Comparison of ENCODE assay signal across 7 mouse cellular contexts in genomic region chr15:77003868-77004215, GRCm38 (mm10). TPM values are rescaled to one million over a fixed set of nuclear protein-coding genes. Genes with fewer than 3 reads are reported as not detected.
DNase-seq lines count a peak whose midpoint lies in the region; ATAC-seq and TF ChIP-seq lines count a peak whose summit lies in the region.

No protein-coding gene starts in this region.

- 22% methylated on average over 3 of the region's 3 CpGs for WGBS in bone marrow, adult 2 months
- 23% methylated on average over 3 of the region's 3 CpGs for WGBS in forebrain, embryonic 14.5 days
- WGBS in intestine, embryonic 15.5 days = 10% methylated on average over 3 of the region's 3 CpGs
- 6% methylated on average over 3 of the region's 3 CpGs for WGBS in lung, adult 2 months
- WGBS in stomach, embryonic 14.5 days = 17% methylated on average over 3 of the region's 3 CpGs

- TF ChIP-seq POLR2A in bone marrow, adult 2 months (IDR thresholded peaks at IDR 0.05; ENCODE audit: borderline replicate concordance, control insufficient read depth, low read depth, low read length) = no peak
- TF ChIP-seq POLR2A in lung, adult 2 months (IDR thresholded peaks at IDR 0.05; ENCODE audit: borderline replicate concordance, extremely low read depth, low read depth, low read length) = no peak

- no peak overlapping the region for H3K9ac ChIP-seq in forebrain, embryonic 14.5 days (ENCODE audit: low read length)
- H3K9ac ChIP-seq in intestine, embryonic 15.5 days = no peak overlapping the region
- H3K9ac ChIP-seq in stomach, embryonic 14.5 days (replicated peaks; ENCODE audit: low read depth, low read length) = no peak overlapping the region

- no peak overlapping the region for H3K4me2 ChIP-seq in forebrain, embryonic 14.5 days (ENCODE audit: low read length)
- H3K4me2 ChIP-seq in intestine, embryonic 15.5 days (replicated peaks) = no peak overlapping the region
- no peak overlapping the region for H3K4me2 ChIP-seq in stomach, embryonic 14.5 days (replicated peaks; ENCODE audit: low read depth, low read length)

- H3K4me1 ChIP-seq in bone marrow, adult 2 months (ENCODE audit: control insufficient read depth, insufficient read depth, low read length) = no peaks in the 10 kb centered on the region
- no peaks in the 10 kb centered on the region for H3K4me1 ChIP-seq in forebrain, embryonic 14.5 days (ENCODE audit: control insufficient read depth, insufficient read depth, low read length)
- no peaks in the 10 kb centered on the region for H3K4me1 ChIP-seq in intestine, embryonic 15.5 days (replicated peaks)
- no peaks in the 10 kb centered on the region for H3K4me1 ChIP-seq in lung, adult 2 months (ENCODE audit: control insufficient read depth, insufficient read depth, low read length)
- no peaks in the 10 kb centered on the region for H3K4me1 ChIP-seq in stomach, embryonic 14.5 days (ENCODE audit: control insufficient read depth, insufficient read depth, low read length)

- peak; percentile 42; the same call in 1 of the 2 replicates for TF ChIP-seq CTCF in bone marrow, adult 2 months (IDR thresholded peaks at IDR 0.05; ENCODE audit: control insufficient read depth, insufficient read depth, low read length)
- peak; percentile 93 for TF ChIP-seq CTCF in lung, adult 2 months (IDR thresholded peaks at IDR 0.05; ENCODE audit: insufficient read depth, low read length)

- no peaks in the 10 kb centered on the region for H3K9me3 ChIP-seq in forebrain, embryonic 14.5 days (replicated peaks; ENCODE audit: control insufficient read depth, low read length)
- H3K9me3 ChIP-seq in intestine, embryonic 15.5 days = no peaks in the 10 kb centered on the region
- H3K9me3 ChIP-seq in stomach, embryonic 14.5 days (ENCODE audit: control insufficient read depth, low read depth, low read length) = no peaks in the 10 kb centered on the region

- H3K4me3 ChIP-seq in bone marrow, adult 2 months (replicated peaks; ENCODE audit: control insufficient read depth, low read depth, low read length) = no peak overlapping the region
- no peak overlapping the region for H3K4me3 ChIP-seq in forebrain, embryonic 14.5 days (ENCODE audit: low read depth, low read length)
- H3K4me3 ChIP-seq in intestine, embryonic 15.5 days (replicated peaks) = no peak overlapping the region
- no peak overlapping the region for H3K4me3 ChIP-seq in lung, adult 2 months (replicated peaks; ENCODE audit: extremely low read depth, low read depth, low read length)
- H3K4me3 ChIP-seq in stomach, embryonic 14.5 days (ENCODE audit: low read depth, low read length) = no peak overlapping the region

- H3K36me3 ChIP-seq in forebrain, embryonic 14.5 days (ENCODE audit: control insufficient read depth, insufficient read depth, low read length) = no peaks in the 10 kb centered on the region
- H3K36me3 ChIP-seq in intestine, embryonic 15.5 days = no peaks in the 10 kb centered on the region
- no peaks in the 10 kb centered on the region for H3K36me3 ChIP-seq in stomach, embryonic 14.5 days (ENCODE audit: control insufficient read depth, insufficient read depth, low read length)

- no peak for ATAC-seq in forebrain, embryonic 14.5 days
- ATAC-seq in intestine, embryonic 15.5 days = peak; percentile 36
- ATAC-seq in stomach, embryonic 14.5 days (ENCODE audit: insufficient number of reproducible peaks, insufficient read depth, low FRiP score, low read depth) = peak; percentile 56; the same call in 1 of the 2 replicates

- H3K27ac ChIP-seq in bone marrow, adult 2 months (ENCODE audit: control insufficient read depth, insufficient read depth, low read depth, low read length, poor library complexity) = no peak overlapping the region
- H3K27ac ChIP-seq in forebrain, embryonic 14.5 days (ENCODE audit: low read depth, low read length) = no peak overlapping the region
- H3K27ac ChIP-seq in intestine, embryonic 15.5 days = no peak overlapping the region
- no peak overlapping the region for H3K27ac ChIP-seq in stomach, embryonic 14.5 days (ENCODE audit: low read length)

- no peaks in the 10 kb centered on the region for H3K27me3 ChIP-seq in forebrain, embryonic 14.5 days (replicated peaks; ENCODE audit: control insufficient read depth, insufficient read depth, low read length)
- 0 out of 2 replicates have a peak, but pooled peaks cover 2% of the 10 kb centered on the region for H3K27me3 ChIP-seq in intestine, embryonic 15.5 days (replicated peaks)
- H3K27me3 ChIP-seq in stomach, embryonic 14.5 days (ENCODE audit: control insufficient read depth, insufficient read depth, low read length) = no peaks in the 10 kb centered on the region

- DNase-seq in thymus, postnatal 14 days = peak; percentile 6
- no peak for DNase-seq in thymus, postnatal 25 days
- peak; percentile 66 for DNase-seq in forebrain, embryonic 14.5 days (ENCODE audit: low spot score)
- DNase-seq in lung, adult 2 months = peak; percentile 30

RNA-seq across cellular contexts. Expression of gene Apol6, which starts 40.7 kb away (rescaled TPM):
- 2.1 TPM in 1 of 2 replicates, not detected in the other for polyA plus RNA-seq in bone marrow, adult 2 months (2011; ENCODE audit: insufficient read depth, insufficient read length, low replicate concordance, missing spikeins)
- not detected in 2 replicates for polyA plus RNA-seq in forebrain, embryonic 14.5 days (2014; fragmentation: Nextera tagmentation; extraction: Ambion mirVana)
- 0.63 and 0.69 TPM in 2 replicates for polyA plus RNA-seq in intestine, embryonic 15.5 days (2015; fragmentation: Nextera tagmentation; extraction: Ambion mirVana)
- polyA plus RNA-seq in lung, adult 2 months (2012; rRNA removed) = 5.3 and 7.5 TPM in 2 replicates
- 0.12 TPM in 1 of 2 replicates, not detected in the other for polyA plus RNA-seq in stomach, embryonic 14.5 days (2014; fragmentation: Nextera tagmentation; extraction: Ambion mirVana)

RNA-seq across cellular contexts. Expression of gene Mb, which starts 46.6 kb away (rescaled TPM):
- polyA plus RNA-seq in bone marrow, adult 2 months (2011; ENCODE audit: insufficient read depth, insufficient read length, low replicate concordance, missing spikeins) = 13.6 and 16.9 TPM in 2 replicates
- 0.40 TPM in 1 of 2 replicates, not detected in the other for polyA plus RNA-seq in forebrain, embryonic 14.5 days (2014; fragmentation: Nextera tagmentation; extraction: Ambion mirVana)
- polyA plus RNA-seq in intestine, embryonic 15.5 days (2015; fragmentation: Nextera tagmentation; extraction: Ambion mirVana) = 0.24 and 0.44 TPM in 2 replicates
- 88.1 and 320 TPM in 2 replicates for polyA plus RNA-seq in lung, adult 2 months (2012; rRNA removed)
- polyA plus RNA-seq in stomach, embryonic 14.5 days (2014; fragmentation: Nextera tagmentation; extraction: Ambion mirVana) = 0.39 and 1.8 TPM in 2 replicates

RNA-seq across cellular contexts. Expression of gene 1110038F14Rik, which starts 55.5 kb away (rescaled TPM):
- polyA plus RNA-seq in bone marrow, adult 2 months (2011; ENCODE audit: insufficient read depth, insufficient read length, low replicate concordance, missing spikeins) = 31.2 and 32.3 TPM in 2 replicates
- 56.5 and 63.9 TPM in 2 replicates for polyA plus RNA-seq in forebrain, embryonic 14.5 days (2014; fragmentation: Nextera tagmentation; extraction: Ambion mirVana)
- 58.5 and 59.9 TPM in 2 replicates for polyA plus RNA-seq in intestine, embryonic 15.5 days (2015; fragmentation: Nextera tagmentation; extraction: Ambion mirVana)
- polyA plus RNA-seq in lung, adult 2 months (2012; rRNA removed) = 21.8 and 21.9 TPM in 2 replicates
- 75.7 and 76.5 TPM in 2 replicates for polyA plus RNA-seq in stomach, embryonic 14.5 days (2014; fragmentation: Nextera tagmentation; extraction: Ambion mirVana)
